Mouse (Mus musculus): Measurements from ENCODE around the gene Bfsp2.
A peak's percentile ranks its signal among the peaks of the same experiment; 100 is the strongest.
"Not testable (repeated sequence)": the region's sequence is repeated elsewhere in the genome, so short reads cannot be mapped to it uniquely, and the experiment has no call there.

Gene Bfsp2

GRCm38 (mm10) chr9:103430431-103431220, 49.6 kb downstream of the Bfsp2 start:
- DNase-seq (ENCODE audit: low read depth, low spot score) = no peak

- peak; percentile 82 for DNase-seq (ENCODE audit: low read depth, low spot score)
These were observed 53.8 kb downstream of the Bfsp2 start for GRCm38 (mm10) chr9:103426425-103426824.

GRCm38 (mm10) chr9:103424869-103425268, 55.4 kb downstream of the Bfsp2 start:
- peak; percentile 91 for DNase-seq (ENCODE audit: low read depth, low spot score)

GRCm38 (mm10) chr9:103423951-103424350, 56.3 kb downstream of the Bfsp2 start:
- DNase-seq (ENCODE audit: low read depth, low spot score) = peak; percentile 78

- peak; percentile 58 for DNase-seq (ENCODE audit: low read depth, low spot score)
These were observed 56.8 kb downstream of the Bfsp2 start for GRCm38 (mm10) chr9:103423384-103423783.

- peak; percentile 35 for DNase-seq (ENCODE audit: low read depth, low spot score)
These were observed 57.4 kb downstream of the Bfsp2 start for GRCm38 (mm10) chr9:103422847-103423246.

- no peak for DNase-seq (ENCODE audit: low read depth, low spot score)
These were observed 59.4 kb downstream of the Bfsp2 start for GRCm38 (mm10) chr9:103420844-103421243.

GRCm38 (mm10) chr9:103418786-103419185, 61.4 kb downstream of the Bfsp2 start:
- no peak for DNase-seq (ENCODE audit: low read depth, low spot score)

GRCm38 (mm10) chr9:103418267-103418666, 62.0 kb downstream of the Bfsp2 start:
- not testable (repeated sequence) for DNase-seq (ENCODE audit: low read depth, low spot score)

- DNase-seq (ENCODE audit: low read depth, low spot score) = no peak
These were observed 66.8 kb downstream of the Bfsp2 start for GRCm38 (mm10) chr9:103413457-103413856.

- DNase-seq (ENCODE audit: low read depth, low spot score) = no peak
These were observed 71.1 kb downstream of the Bfsp2 start for GRCm38 (mm10) chr9:103409119-103409518.

- DNase-seq (ENCODE audit: low read depth, low spot score) = peak; percentile 75
These were observed 72.0 kb downstream of the Bfsp2 start for GRCm38 (mm10) chr9:103408136-103408777.

GRCm38 (mm10) chr9:103403331-103403973, 76.8 kb downstream of the Bfsp2 start:
- no peak for DNase-seq (ENCODE audit: low read depth, low spot score)

GRCm38 (mm10) chr9:103398509-103399157, 81.6 kb downstream of the Bfsp2 start:
- peak; percentile 27 for DNase-seq (ENCODE audit: low read depth, low spot score)

- DNase-seq (ENCODE audit: low read depth, low spot score) = no peak
These were observed 87.0 kb downstream of the Bfsp2 start for GRCm38 (mm10) chr9:103393256-103393655.

- no peak for DNase-seq (ENCODE audit: low read depth, low spot score)
These were observed 88.3 kb downstream of the Bfsp2 start for GRCm38 (mm10) chr9:103391796-103392372.

GRCm38 (mm10) chr9:103389261-103389660, 91.0 kb downstream of the Bfsp2 start:
- DNase-seq (ENCODE audit: low read depth, low spot score) = no peak

- no peak for DNase-seq (ENCODE audit: low read depth, low spot score)
These were observed 93.1 kb downstream of the Bfsp2 start for GRCm38 (mm10) chr9:103387011-103387653.

GRCm38 (mm10) chr9:103386573-103386972, 93.6 kb downstream of the Bfsp2 start:
- DNase-seq (ENCODE audit: low read depth, low spot score) = no peak

GRCm38 (mm10) chr9:103385600-103385999, 94.6 kb downstream of the Bfsp2 start:
- DNase-seq (ENCODE audit: low read depth, low spot score) = no peak

- DNase-seq (ENCODE audit: low read depth, low spot score) = no peak
These were observed 96.0 kb downstream of the Bfsp2 start for GRCm38 (mm10) chr9:103384141-103384796.
